10 mouse cellular contexts compared by ENCODE assay signal in the genomic region with DNA sequence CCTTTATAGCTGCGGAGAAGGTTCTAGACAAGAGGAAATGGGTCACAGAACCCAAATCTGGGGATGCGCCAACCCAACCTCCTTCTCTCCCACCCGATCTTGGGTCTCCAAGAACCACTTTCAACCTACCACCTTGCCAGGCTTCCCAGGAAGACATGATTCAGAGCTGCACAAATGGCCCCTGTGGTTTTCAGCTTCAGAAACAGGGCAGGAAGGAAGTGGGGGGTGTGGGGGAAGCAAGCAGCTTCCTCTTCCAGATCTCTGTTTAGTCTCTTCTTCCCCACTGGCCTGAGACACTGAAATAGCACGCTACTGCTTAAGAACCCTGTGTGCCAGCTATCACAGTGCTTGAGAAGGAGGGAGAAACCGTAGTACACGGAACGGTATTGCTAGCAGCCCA.
A peak's percentile ranks its signal among the peaks of the same experiment; 100 is the strongest.
DNase-seq lines count a peak whose midpoint lies in the region; ATAC-seq lines count a peak whose summit lies in the region.
"Had no signal": no experiment of that assay in that cellular context is flagged by ENCODE, and none has a peak within 500 bp of the region (broad histone marks: within the 10 kb centered on the region; RNA-seq: fewer than 3 reads in every experiment).

No protein-coding gene starts in this region.

- intact Hi-C loops in left cerebral cortex, postnatal 36 days (cut with DNase I), result no loop called here

- DNase-seq in 416B (ENCODE audit: low read depth) (peak; percentile 41), liver (peak; percentile 18)
- peak; percentile 59 for DNase-seq in CD4-positive helper T cell, adult 2 months (ENCODE audit: low read depth, low spot score)
- no peak for DNase-seq in layer of hippocampus, postnatal 10 days (ENCODE audit: low spot score in 2 of 2)
- no peak for DNase-seq in gastrocnemius, postnatal 10 days
- DNase-seq in left cerebral cortex, postnatal 36 days (ENCODE audit: low spot score in 2 of 2), result no peak
- DNase-seq: adrenal gland, postnatal 14 days; retina, postnatal 1 day had no signal

- ATAC-seq in monocyte, adult 5-6 weeks (replicated peaks; ENCODE audit: insufficient number of reproducible peaks, low FRiP score, low TSS enrichment, poor library complexity, severe bottlenecking), result peak; percentile 41
- ATAC-seq: hindbrain, embryonic 16.5 days had no signal

Comparison
In these comparisons a context has a peak if more than half of its experiments do, and no peak if none do; other contexts are left out.
1. DNase-seq: peak in 416B (single experiment), CD4-positive helper T cell, adult 2 months (single experiment) and liver (single experiment); none in layer of hippocampus, postnatal 10 days (0 of 2), gastrocnemius, postnatal 10 days (single experiment) and left cerebral cortex, postnatal 36 days (0 of 2).